Mouse (Mus musculus) midbrain, embryonic 10.5 days (tissue): ENCODE measurements at regions not wholly inside any gene's neighbourhood (a gene's known extent, or its start where the extent isn't known, plus 50 kb on each side); places are given as distances from the start of the nearest gene placed in this dataset.

Source experiments
- DNase-seq: peaks from one replicate; pipeline ENCODE4 v3.0.0-alpha.2; 2017; ENCODE audit warnings: low spot score
- H3K27ac ChIP-seq: fragments of 300-500 bp; sonication (generic); replicated peaks from 2 replicates; pipeline ENCODE4 v1.5.1; 2016; ENCODE audit warnings: mild to moderate bottlenecking
- H3K27me3 ChIP-seq: fragments of 300-500 bp; sonication (generic); 2 replicates; pipeline ENCODE4 v1.6.1; 2016; ENCODE audit warnings: low read depth, mild to moderate bottlenecking; ENCODE audit not compliant: poor library complexity, severe bottlenecking
- H3K36me3 ChIP-seq: fragments of 300-500 bp; sonication (generic); 2 replicates; pipeline ENCODE4 v1.6.1; 2016; ENCODE audit warnings: mild to moderate bottlenecking, moderate library complexity
- H3K4me1 ChIP-seq: fragments of 300-500 bp; sonication (generic); 2 replicates; pipeline ENCODE4 v1.6.1; 2016
- H3K4me3 ChIP-seq: fragments of 300-500 bp; sonication (generic); 2 replicates; pipeline ENCODE4 v1.5.1; 2016; ENCODE audit warnings: mild to moderate bottlenecking, moderate library complexity
- H3K9me3 ChIP-seq: fragments of 300-500 bp; sonication (generic); replicated peaks from 2 replicates; pipeline ENCODE4 v1.6.1; 2016; ENCODE audit warnings: mild to moderate bottlenecking
- whole genome bisulfite sequencing: fragments of 180-500 bp; shearing (Covaris S2); methylation state at CpG from one replicate; pipeline ENCODE4 v1.1.7; 2016; 5-methylcytosine and 5-hydroxymethylcytosine counted together

GRCm38 (mm10) chr14:68022925-68023324 lies 1271.2 kb downstream of the Synb start:
- H3K4me3 ChIP-seq: no peak overlapping the region
- peaks cover 14% of the 10 kb centered on the region for H3K4me1 ChIP-seq
- no peaks in the 10 kb centered on the region for H3K27me3 ChIP-seq
- H3K9me3 ChIP-seq: no peaks in the 10 kb centered on the region
- H3K36me3 ChIP-seq: no peaks in the 10 kb centered on the region
- no peak for DNase-seq
- WGBS: 92% methylated on average over 10 of the region's 10 CpGs
- H3K27ac ChIP-seq: no peak overlapping the region

- H3K27ac ChIP-seq: peak overlapping the region; percentile 46; the same call in 1 of the 2 replicates
- H3K36me3 ChIP-seq: no peaks in the 10 kb centered on the region
- DNase-seq: no peak
- 85% methylated on average over 7 of the region's 7 CpGs for WGBS
- H3K27me3 ChIP-seq: no peaks in the 10 kb centered on the region
- H3K4me3 ChIP-seq: no peak overlapping the region
- H3K4me1 ChIP-seq: peaks cover 14% of the 10 kb centered on the region
- H3K9me3 ChIP-seq: no peaks in the 10 kb centered on the region
Measured at GRCm38 (mm10) chr14:68021240-68021639, 1272.9 kb downstream of the Synb start.

GRCm38 (mm10) chr14:68020769-68021168 lies 1273.3 kb downstream of the Synb start:
- Histone ChIP-seq H3K4me1 (peaks cover 14% of the 10 kb centered on the region), H3K27ac (peak overlapping the region; percentile 46; the same call in 1 of the 2 replicates), H3K9me3 (no peaks in the 10 kb centered on the region), H3K36me3 (no peaks in the 10 kb centered on the region), H3K4me3 (no peak overlapping the region), H3K27me3 (no peaks in the 10 kb centered on the region)
- WGBS: 71% methylated on average over 6 of the region's 6 CpGs
- DNase-seq: no peak

- H3K9me3 ChIP-seq: no peaks in the 10 kb centered on the region
- no peaks in the 10 kb centered on the region for H3K27me3 ChIP-seq
- H3K4me1 ChIP-seq: peaks cover 14% of the 10 kb centered on the region
- H3K27ac ChIP-seq: no peak overlapping the region
- no peak overlapping the region for H3K4me3 ChIP-seq
- H3K36me3 ChIP-seq: no peaks in the 10 kb centered on the region
- DNase-seq: no peak
Measured at GRCm38 (mm10) chr14:68018686-68019085, 1275.4 kb downstream of the Synb start.

GRCm38 (mm10) chr14:67996790-67997417 lies 1297.2 kb downstream of the Synb start:
- Histone ChIP-seq H3K9me3 (0 out of 2 replicates have a peak, but pooled peaks cover 4% of the 10 kb centered on the region), H3K27me3 (no peaks in the 10 kb centered on the region), H3K4me1 (peaks cover 5% of the 10 kb centered on the region; the same call in 1 of the 2 replicates), H3K4me3 (no peak overlapping the region), H3K27ac (no peak overlapping the region), H3K36me3 (no peaks in the 10 kb centered on the region)
- DNase-seq: no peak
- 93% methylated on average over 7 of the region's 7 CpGs for WGBS

- Histone ChIP-seq H3K36me3 (no peaks in the 10 kb centered on the region), H3K4me1 (peaks cover 5% of the 10 kb centered on the region; the same call in 1 of the 2 replicates), H3K4me3 (0 out of 2 replicates have a peak overlapping the region, but pooled peaks have one; percentile 14), H3K9me3 (no peaks in the 10 kb centered on the region), H3K27ac (no peak overlapping the region), H3K27me3 (no peaks in the 10 kb centered on the region)
- DNase-seq: no peak
- 61% methylated on average over 13 of the region's 13 CpGs for WGBS
Measured at GRCm38 (mm10) chr14:67993611-67994051, 1300.5 kb downstream of the Synb start.

GRCm38 (mm10) chr14:67993142-67993541 lies 1301.0 kb downstream of the Synb start:
- no peaks in the 10 kb centered on the region for H3K36me3 ChIP-seq
- no peaks in the 10 kb centered on the region; the same call in 1 of the 2 replicates for H3K9me3 ChIP-seq
- WGBS: 17% methylated on average over 8 of the region's 8 CpGs
- peak; percentile 68 for DNase-seq
- H3K27ac ChIP-seq: no peak overlapping the region
- H3K27me3 ChIP-seq: no peaks in the 10 kb centered on the region
- H3K4me1 ChIP-seq: peaks cover 5% of the 10 kb centered on the region; the same call in 1 of the 2 replicates
- 0 out of 2 replicates have a peak overlapping the region, but pooled peaks have one; percentile 14 for H3K4me3 ChIP-seq

- H3K27ac ChIP-seq: no peak overlapping the region
- H3K9me3 ChIP-seq: no peaks in the 10 kb centered on the region; the same call in 1 of the 2 replicates
- peaks cover 5% of the 10 kb centered on the region; the same call in 1 of the 2 replicates for H3K4me1 ChIP-seq
- H3K36me3 ChIP-seq: no peaks in the 10 kb centered on the region
- no peak for DNase-seq
- WGBS: 70% methylated on average over 6 of the region's 6 CpGs
- no peaks in the 10 kb centered on the region for H3K27me3 ChIP-seq
- H3K4me3 ChIP-seq: no peak overlapping the region
Measured at GRCm38 (mm10) chr14:67992088-67992487, 1302.0 kb downstream of the Synb start.

GRCm38 (mm10) chr14:67990271-67990670 lies 1303.8 kb downstream of the Synb start:
- no peaks in the 10 kb centered on the region for H3K36me3 ChIP-seq
- no peak overlapping the region for H3K4me3 ChIP-seq
- H3K27ac ChIP-seq: no peak overlapping the region
- no peaks in the 10 kb centered on the region; the same call in 1 of the 2 replicates for H3K9me3 ChIP-seq
- peaks cover 5% of the 10 kb centered on the region; the same call in 1 of the 2 replicates for H3K4me1 ChIP-seq
- WGBS: 74% methylated on average over 3 of the region's 3 CpGs
- H3K27me3 ChIP-seq: no peaks in the 10 kb centered on the region
- no peak for DNase-seq
